ENCODE assay signal across 10 mouse cellular contexts in genomic region chr5:117415011-117415912, GRCm38 (mm10). TPM values are rescaled to one million over a fixed set of nuclear protein-coding genes. Genes with fewer than 3 reads are reported as not detected.
DNase-seq lines count a peak whose midpoint lies in the region; ATAC-seq and TF ChIP-seq lines count a peak whose summit lies in the region.
"Had no signal": no experiment of that assay in that cellular context is flagged by ENCODE, and none has a peak within 500 bp of the region (broad histone marks: within the 10 kb centered on the region; RNA-seq: fewer than 3 reads in every experiment).

No protein-coding gene starts in this region.

- H3K9me3 ChIP-seq in hindbrain, embryonic 14.5 days (ENCODE audit: control insufficient read depth, low read length): no peaks in the 10 kb centered on the region
- H3K9me3 ChIP-seq: heart, embryonic 15.5 days had no signal

- peak; percentile 18 for TF ChIP-seq CTCF in left cerebral cortex, adult 2 months (IDR thresholded peaks at IDR 0.05)

- H3K36me3 ChIP-seq in hindbrain, embryonic 14.5 days (replicated peaks; ENCODE audit: control insufficient read depth, insufficient read depth): no peaks in the 10 kb centered on the region
- H3K36me3 ChIP-seq: heart, embryonic 15.5 days had no signal

- ATAC-seq in hindbrain, embryonic 14.5 days (ENCODE audit: low FRiP score): 0 out of 2 replicates have a peak, but pooled peaks have one; percentile 8

- WGBS in hindbrain, embryonic 14.5 days: 18% methylated on average over 17 of the region's 19 CpGs

- H3K27me3 ChIP-seq in hindbrain, embryonic 14.5 days (ENCODE audit: control insufficient read depth, insufficient read depth, low read length): no peaks in the 10 kb centered on the region

- H3K4me2 ChIP-seq in hindbrain, embryonic 14.5 days (replicated peaks): peak overlapping the region; percentile 74

- H3K4me1 ChIP-seq in hindbrain, embryonic 14.5 days (replicated peaks; ENCODE audit: control insufficient read depth, insufficient read depth, low read length): peaks cover 16% of the 10 kb centered on the region; the same call in 1 of the 2 replicates

- DNase-seq in left cerebral cortex, adult 2 months (ENCODE audit: extremely low spot score in 1 of 2, low spot score in 2 of 2): peak; percentile 16 to 17
- DNase-seq in left cerebral cortex, adult 11 months (ENCODE audit: low spot score): no peak
- DNase-seq in cerebellum, postnatal 36 days: peak; percentile 18 to 34
- peak; percentile 32 for DNase-seq in hindbrain, embryonic 14.5 days (ENCODE audit: low spot score)
- peak; percentile 43 to 53 for DNase-seq in right cerebral cortex, postnatal 10 days (ENCODE audit: low spot score in 2 of 2)
- DNase-seq in gastrocnemius, adult 8-10 months (ENCODE audit: low spot score in 2 of 2): no peak
- no peak for DNase-seq in gastrocnemius, postnatal 10 days
- no peak for DNase-seq in thymus, adult 18-20 months
- DNase-seq: liver had no signal

- intact Hi-C loops in left cerebral cortex, adult 2 months (cut with DNase I): no loop called here

- peak overlapping the region; percentile 86 for H3K9ac ChIP-seq in hindbrain, embryonic 14.5 days
- H3K9ac ChIP-seq: heart, embryonic 15.5 days had no signal

- peak overlapping the region; percentile 63 for H3K4me3 ChIP-seq in left cerebral cortex, adult 2 months
- peak overlapping the region; percentile 74 for H3K4me3 ChIP-seq in hindbrain, embryonic 14.5 days (replicated peaks; ENCODE audit: low read length)

- H3K27ac ChIP-seq in left cerebral cortex, adult 2 months: peak overlapping the region; percentile 95
- H3K27ac ChIP-seq in hindbrain, embryonic 14.5 days: peak overlapping the region; percentile 99
- H3K27ac ChIP-seq: heart, embryonic 15.5 days had no signal

RNA-seq across cellular contexts. Expression of gene Ksr2, which starts 1.5 kb away (rescaled TPM):
- 10 to 100 TPM; 40.8 to 47.2 TPM for total RNA-seq in left cerebral cortex, adult 2 months (2021)
- polyA plus RNA-seq in hindbrain, embryonic 14.5 days (2014; fragmentation: Nextera tagmentation; extraction: Ambion mirVana): 7.5 and 8.0 TPM in 2 replicates
- under 1 TPM; 0.05 to 0.17 (median 0.09) TPM for total RNA-seq in gastrocnemius, adult 8-10 months (2022)
- under 1 TPM; 0.16 to 0.27 TPM for total RNA-seq in gastrocnemius, postnatal 10 days (2021)

RNA-seq across cellular contexts. Expression of gene Rfc5, which starts 26.4 kb away (rescaled TPM):
- total RNA-seq in left cerebral cortex, adult 2 months (2021): 10 to 100 TPM; 16.1 to 16.7 TPM
- 26.0 and 28.6 TPM in 2 replicates for polyA plus RNA-seq in hindbrain, embryonic 14.5 days (2014; fragmentation: Nextera tagmentation; extraction: Ambion mirVana)
- total RNA-seq in gastrocnemius, adult 8-10 months (2022): 1 to 10 TPM in 3 of 4 experiments, under 1 TPM in 1; 0.89 to 1.8 (median 1.2) TPM
- 1 to 10 TPM; 7.5 to 8.5 TPM for total RNA-seq in gastrocnemius, postnatal 10 days (2021)

RNA-seq across cellular contexts. Expression of gene Wsb2, which starts 58.2 kb away (rescaled TPM):
- 100 to 1,000 TPM; 302 TPM for total RNA-seq in left cerebral cortex, adult 2 months (2021)
- 292 and 336 TPM in 2 replicates for polyA plus RNA-seq in hindbrain, embryonic 14.5 days (2014; fragmentation: Nextera tagmentation; extraction: Ambion mirVana)
- total RNA-seq in gastrocnemius, adult 8-10 months (2022): 100 to 1,000 TPM in 3 of 4 experiments, 10 to 100 TPM in 1; 94.3 to 146 (median 115) TPM
- total RNA-seq in gastrocnemius, postnatal 10 days (2021): 10 to 100 TPM; 80.3 to 83.1 TPM

Comparison
In these comparisons a context has a peak if more than half of its experiments do, and no peak if none do; other contexts are left out.
1. DNase-seq: peak in left cerebral cortex, adult 2 months (2 of 2), cerebellum, postnatal 36 days (2 of 2), hindbrain, embryonic 14.5 days (single experiment) and right cerebral cortex, postnatal 10 days (2 of 2); none in left cerebral cortex, adult 11 months (single experiment), gastrocnemius, adult 8-10 months (0 of 2), gastrocnemius, postnatal 10 days (single experiment) and thymus, adult 18-20 months (0 of 2).
2. RNA of gene Ksr2, which starts 1.5 kb away (total RNA-seq): 40.8 to 47.2 TPM in left cerebral cortex, adult 2 months; 0.16 to 0.27 TPM in gastrocnemius, postnatal 10 days and 0.05 to 0.17 TPM in gastrocnemius, adult 8-10 months; every median in the first group is over 10 times any median in the second.